Mouse (Mus musculus) frontal cortex, postnatal 10 days (tissue): Measurements from ENCODE around the gene Micu1.

Experiments
- DNase-seq, 2 experiments: peaks; one replicate each; pipeline ENCODE4 v3.0.0; 2022; ENCODE audit warnings: low spot score in 2 of 2, mixed read lengths in 1 of 2

Gene Micu1

DNA sequence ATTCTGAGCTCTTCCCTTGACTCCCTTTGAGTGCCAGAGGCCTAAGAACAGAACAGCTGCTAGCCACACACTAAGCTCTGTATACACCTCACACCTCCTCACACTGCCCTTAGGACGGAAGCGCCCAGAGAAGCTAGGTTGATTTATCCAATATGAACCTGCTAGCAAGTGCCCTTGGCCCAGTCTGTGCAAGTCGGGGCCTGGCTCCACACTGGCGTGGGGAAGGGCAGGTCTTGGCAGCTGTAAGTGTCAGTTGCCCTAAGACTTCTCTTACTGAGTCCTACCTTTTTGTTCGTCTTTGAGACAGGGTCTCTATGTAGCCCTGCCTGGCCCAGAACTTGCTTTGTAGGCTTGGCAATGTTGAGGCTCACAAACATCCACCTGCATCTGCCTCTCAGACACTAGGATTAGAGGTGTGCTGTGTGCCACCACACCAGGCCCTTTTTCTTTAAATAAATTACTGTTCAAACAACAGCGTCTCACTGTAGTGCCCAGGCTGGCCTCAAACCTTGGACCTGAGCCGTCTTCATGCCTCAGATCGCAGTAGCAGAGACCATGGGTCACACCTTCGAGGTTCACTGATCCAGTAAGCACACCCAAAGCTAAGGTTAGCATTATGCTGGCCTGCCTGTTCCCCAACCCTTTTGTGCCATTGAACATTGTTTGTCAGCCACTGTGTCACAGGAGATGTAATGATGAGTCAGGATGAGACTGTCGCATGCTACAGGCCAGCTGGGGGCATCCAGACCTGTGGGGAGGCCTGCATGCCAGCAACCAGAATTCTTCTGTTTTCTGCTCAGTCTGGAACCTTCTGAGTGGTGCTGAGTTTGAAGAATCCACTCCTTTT lies 182.3 kb downstream of the Micu1 start:
- no peak for DNase-seq

DNA sequence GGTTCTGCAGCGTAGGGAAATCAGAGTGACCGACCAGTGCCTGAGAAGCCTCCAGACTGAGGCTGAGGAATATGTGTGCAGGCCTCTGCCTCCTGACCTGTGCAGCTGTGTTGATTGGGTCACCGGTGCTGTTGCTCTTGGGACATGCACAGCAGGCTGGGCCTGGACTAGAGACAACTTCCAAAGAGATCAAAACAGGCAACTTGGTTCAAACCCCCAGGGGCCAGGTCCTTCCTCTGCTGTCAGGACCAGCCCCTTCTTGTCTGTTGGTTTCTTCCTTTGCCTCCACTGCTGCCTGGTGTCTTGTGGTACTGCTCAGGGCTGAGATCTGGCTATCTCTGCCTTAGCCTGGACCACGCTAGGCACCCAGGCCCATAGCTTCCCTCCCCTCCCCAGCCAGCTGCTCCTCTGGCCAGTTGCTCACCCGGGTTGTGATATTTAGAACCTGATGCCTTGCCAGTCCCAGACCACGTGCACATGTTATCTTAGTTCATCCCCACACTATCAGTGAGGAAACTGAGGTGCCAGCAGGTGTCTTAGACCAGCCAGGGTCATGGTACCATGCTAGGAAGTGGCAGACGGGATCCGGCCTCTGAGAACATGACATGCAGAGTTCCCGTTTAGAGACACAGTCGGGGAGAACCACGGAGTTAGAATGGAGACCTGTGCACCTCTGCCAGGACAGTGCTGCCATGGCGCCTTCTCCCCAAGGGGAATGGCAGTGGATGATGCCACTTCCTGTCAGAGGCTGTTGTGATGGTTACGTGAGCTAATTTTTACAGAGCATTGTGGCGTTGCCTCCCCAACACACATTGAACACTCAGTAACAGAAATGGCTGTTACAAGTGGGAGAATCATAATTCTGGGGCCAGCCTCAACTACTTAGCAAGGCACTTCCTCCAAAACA lies 183.2 kb downstream of the Micu1 start:
- DNase-seq: no peak

DNA sequence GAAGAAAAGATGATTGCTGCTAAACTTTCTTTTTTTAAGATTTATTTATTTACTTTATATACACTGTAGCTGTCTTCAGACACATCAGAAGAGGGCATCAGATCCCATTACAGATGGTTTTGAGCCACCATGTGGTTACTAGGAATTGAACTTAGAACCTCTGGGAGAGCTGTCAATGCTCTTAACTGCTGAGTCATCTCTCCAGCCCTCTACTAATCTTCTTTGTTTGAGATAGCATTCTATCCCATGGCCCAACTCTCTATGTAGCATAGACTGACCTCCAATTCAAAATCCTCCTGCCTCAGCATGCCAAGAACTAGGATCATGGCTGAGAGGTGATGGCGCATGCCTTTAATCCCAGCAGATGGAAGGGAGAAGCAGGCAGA lies 183.8 kb downstream of the Micu1 start:
- no peak for DNase-seq

DNA sequence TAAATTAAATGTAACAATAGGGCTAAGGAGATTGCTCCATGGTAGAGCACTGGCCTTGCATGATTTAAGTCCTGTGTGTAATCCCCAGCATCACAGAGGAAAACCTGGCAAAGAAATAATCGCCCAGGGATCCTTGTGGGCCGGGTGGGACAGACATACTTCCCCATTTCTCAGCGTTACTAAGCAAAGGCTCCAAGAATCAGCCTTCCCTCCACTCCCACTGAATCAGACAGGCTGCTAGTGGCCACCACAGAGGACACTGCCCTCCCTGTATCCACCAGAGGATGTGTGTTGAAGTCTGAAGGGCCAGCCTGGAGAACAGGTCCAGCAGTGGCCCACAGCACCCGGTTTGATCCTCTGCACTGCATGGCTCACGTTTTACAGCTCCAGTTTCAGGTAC lies 185.2 kb downstream of the Micu1 start:
- no peak for DNase-seq

DNA sequence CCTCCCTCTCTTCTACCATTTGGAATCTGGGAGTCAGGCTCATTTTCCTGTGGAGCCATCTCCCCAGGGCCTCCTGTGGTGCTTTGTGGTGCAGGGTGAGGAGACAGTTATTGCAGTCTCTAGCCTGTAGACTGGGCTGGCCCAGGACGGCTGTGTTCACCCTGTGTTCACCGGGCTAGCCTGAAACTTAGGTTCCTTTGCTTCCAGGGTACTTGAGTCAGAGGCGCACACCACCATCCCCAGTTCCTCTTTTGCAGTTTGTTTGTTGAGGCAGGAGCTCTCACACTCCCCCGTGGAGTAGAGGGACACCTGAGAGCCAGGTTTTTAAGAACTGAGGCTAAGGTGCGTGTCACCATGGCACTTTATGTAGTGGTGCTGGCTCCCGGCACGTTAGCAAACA lies 187.1 kb downstream of the Micu1 start:
- DNase-seq: no peak

DNA sequence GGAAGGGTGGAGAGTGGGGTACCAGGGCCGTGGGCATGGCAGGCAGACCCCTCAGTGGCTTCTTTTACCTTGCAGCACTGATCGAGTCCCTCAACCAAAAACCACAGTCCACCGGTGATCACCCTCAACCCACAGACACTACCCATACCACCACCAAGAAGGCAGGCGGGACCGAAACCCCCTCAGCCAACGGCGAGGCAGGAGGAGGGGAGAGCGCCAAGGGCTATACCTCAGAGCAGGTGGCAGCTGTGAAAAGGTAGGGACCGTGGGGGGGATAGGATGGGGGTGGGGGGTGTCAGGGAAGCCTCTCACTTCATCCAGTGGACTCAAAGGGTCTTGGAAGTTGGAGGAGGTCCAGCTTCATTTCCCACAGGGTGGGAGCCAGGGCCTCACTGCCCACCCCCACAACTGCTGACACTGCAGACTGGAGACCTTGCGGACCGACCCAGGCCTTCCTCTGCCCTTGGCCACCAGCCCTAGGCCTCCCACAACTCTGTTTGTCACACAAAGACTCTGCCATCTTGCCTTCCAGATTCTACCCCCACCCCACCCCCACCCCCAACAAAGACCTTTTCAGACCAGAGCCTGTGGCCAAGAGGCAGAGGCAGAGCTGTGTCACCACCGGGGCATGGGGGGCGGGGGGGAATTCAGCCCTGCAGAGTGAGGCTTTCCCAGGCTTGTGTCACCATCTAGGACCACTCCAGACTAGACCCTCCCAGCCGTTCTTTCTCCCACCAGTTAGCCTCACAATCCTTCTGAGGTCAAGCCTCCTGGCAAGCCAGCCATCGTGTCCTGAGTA lies 187.9 kb downstream of the Micu1 start:
- no peak for DNase-seq

DNA sequence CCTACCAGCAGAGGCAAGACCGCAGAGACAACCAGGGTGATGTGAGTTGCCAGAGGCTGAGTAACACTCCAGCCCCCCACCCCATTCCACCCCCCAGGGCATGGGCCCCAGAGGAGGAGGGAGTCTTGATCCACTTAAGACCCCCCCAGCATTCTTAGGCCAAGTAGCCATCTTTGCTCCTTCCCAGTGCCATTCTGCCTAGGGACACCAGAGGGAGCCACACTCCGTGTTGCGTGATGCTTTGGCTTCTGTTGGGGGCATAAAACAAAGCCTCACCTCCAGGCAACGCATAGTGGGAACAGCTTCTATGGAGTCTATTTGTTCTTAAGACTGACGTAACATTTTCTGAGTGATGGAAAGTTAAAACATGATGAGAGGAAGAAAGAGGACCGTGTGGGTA lies 190.7 kb downstream of the Micu1 start:
- DNase-seq: peak in 1 of 2 experiments; percentile 72

DNA sequence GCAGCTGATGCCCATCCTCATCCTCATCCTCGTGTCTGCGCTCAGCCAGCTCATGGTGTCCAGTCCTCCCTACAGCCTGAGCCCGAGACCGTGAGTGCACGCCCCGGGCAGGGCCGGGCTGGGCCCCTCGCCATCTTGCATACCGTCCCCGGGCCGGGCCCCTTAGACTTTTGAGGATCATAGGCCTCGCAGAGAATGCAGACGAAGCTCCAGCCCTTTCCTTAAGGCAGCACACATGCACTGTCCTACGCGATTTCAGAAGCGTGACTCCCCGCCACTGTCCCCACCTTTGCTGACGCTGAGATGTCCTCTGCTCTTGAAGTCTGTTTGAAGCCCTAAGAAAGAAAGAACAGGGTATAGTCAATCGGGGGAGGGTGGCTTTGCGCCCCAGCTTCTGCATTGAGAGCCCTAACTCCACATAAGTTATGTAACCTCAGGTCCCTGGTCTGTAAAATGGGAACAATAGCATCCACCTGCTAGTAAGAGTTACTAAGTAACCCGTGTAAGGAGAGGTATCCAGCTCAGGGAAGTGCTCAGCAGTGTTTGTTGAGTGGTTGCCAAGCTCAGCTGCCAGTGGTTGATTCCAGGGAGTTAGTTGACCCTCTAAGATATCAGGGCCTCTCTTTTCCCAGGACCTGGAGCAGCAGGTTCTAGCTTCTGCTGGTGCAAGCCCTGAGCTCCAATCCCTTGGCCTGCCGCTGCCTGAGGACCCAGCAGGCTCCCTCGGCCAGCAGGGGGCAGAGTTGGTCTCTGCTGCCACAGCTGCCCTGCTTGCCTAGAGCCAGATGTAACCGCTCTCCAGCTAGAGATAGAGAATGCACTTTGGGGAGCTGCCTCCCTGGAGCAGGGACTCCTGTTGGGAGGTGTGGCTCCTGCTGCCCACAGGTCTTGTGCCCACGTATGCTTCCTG lies 192.2 kb downstream of the Micu1 start:
- DNase-seq: peak in 1 of 2 experiments; percentile 76

DNA sequence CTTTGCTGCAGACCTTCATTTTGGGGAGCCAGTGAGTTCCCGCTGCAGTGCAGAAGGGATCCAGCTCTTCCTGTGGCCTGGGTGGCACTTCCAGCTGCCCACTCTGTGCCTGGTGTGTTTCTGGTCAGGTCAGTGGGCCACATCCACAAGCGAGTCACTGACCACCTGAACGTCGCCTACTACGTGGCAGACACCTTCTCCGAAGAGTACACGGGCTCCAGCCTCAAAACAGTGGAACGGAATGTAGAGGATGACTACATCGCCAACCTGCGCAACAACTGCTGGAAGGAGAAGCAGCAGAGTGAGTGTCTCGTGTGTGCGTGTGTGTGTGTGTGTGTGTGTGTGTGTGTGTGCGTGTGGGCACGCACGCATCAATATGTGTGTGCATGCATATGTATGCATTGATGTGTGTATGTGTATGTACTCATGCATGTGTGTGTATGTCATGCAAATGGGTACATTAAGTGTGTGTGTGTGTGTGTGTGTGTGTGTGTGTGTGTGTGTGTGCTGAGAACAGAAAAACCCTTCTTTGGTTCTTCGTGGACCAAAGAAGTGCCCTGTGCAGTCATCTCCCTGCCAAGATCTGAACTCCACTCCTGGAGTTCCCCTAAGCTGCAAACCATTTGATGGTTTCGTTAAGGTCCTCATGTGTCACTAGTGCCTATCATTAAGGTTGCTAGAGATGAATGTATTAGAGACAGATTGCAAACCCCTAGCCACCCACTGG lies 193.3 kb downstream of the Micu1 start:
- DNase-seq: no peak

DNA sequence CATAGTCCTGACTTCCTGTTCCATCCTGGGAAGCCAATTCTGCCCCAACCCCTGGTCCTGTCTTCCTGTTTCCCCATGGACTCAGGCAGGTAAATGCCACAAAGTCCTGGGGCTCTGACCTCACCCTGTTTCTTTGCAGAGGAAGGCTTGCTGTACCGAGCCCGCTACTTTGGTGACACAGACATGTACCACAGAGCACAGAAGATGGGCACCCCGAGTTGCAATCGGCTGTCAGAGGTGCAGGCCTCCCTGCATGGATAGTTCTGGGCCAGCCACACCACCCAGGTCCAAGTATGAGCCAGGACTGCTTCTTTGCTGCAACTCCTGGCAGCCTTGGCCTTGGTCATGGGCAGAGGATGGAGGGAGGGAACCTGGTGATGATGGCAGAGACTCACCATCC lies 193.9 kb downstream of the Micu1 start:
- no peak for DNase-seq

DNA sequence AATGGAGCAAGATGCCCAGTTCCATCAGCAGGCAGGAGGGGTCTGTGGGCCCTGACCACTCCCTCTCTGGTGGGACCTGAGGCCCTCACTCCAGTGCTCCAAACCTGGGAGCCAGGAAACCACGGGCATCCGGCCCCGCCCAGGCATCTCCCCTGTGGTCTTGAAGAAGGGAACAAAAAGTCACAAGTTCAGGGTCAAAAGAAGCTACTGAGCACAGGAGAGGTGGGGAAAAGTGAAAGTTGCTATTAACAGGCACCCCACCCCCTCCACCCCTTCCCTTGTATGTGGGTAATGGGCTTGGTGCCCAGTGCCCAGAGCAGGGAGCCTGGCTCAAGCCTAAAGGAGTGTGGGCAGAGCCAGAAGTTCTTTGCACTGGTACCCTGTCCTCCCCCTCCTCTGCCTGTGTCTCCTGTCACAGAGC lies 194.6 kb downstream of the Micu1 start:
- DNase-seq: no peak

DNA sequence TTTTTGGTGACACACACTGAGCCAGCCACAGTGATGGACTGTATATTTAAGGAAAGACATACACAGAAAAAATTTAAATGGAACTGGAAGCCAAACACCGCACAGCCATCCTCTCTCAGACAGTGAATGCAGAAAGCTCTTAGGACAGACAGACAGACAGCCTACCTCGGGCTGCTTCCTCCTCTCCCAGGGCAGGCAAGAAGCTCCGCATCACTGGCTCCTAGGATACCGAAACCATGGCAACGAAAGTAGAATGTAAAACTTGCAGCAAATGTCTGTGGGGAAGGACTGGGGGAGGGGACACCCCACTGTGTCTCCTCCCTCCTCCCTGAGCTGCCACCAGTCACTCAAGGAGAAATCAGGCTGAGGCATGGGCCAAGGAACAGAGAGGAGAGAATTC lies 195.2 kb downstream of the Micu1 start:
- DNase-seq: peak; percentile 81 to 90

DNA sequence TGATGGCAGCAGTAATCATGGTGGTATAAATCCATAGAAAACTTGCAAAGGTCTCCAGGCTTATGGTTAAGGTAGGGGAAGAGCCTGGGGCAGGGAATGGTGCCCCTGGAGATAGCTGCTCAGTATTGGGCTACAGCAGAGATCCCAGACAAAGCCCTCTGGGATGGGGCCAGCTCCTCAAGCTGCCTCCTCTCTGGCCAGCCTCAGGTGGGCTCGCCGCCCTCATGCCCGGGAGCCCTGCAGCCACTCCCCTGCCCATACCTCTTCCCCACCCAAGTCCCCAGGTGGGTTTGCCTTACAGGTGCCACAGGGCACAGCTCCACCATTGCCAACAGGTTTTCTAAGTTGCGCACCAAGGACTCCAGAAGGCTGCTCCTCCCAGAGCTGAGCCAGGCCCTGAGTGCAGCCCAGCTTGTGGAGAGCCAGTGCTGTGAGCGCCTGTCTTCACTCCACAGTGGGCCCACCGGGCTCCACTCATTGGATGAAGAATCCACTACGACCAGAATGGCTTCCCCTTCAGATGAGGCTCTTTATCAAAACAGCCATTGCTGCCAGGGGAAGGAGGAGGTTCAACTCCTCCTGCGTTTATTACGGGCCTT lies 196.0 kb downstream of the Micu1 start:
- no peak for DNase-seq

DNA sequence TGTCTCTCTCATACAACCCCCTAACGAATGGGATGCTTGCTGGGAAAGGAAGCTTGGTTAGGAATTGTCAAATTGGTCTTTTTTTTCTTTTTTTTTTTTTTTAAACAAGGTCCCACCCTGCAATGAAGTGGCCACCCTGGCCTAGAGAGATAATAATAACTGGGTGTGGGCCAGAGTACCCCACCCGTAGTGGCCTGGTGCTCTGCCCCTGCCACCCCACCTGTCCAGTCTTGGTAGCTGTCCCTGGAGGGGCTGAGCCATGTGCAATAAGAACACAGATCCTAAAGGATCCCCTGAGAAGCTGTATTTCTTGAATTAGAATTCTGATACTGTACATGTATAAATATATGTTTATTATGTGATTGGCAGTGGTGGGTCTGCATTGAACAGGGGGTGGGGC lies 196.7 kb downstream of the Micu1 start:
- DNase-seq: no peak

DNA sequence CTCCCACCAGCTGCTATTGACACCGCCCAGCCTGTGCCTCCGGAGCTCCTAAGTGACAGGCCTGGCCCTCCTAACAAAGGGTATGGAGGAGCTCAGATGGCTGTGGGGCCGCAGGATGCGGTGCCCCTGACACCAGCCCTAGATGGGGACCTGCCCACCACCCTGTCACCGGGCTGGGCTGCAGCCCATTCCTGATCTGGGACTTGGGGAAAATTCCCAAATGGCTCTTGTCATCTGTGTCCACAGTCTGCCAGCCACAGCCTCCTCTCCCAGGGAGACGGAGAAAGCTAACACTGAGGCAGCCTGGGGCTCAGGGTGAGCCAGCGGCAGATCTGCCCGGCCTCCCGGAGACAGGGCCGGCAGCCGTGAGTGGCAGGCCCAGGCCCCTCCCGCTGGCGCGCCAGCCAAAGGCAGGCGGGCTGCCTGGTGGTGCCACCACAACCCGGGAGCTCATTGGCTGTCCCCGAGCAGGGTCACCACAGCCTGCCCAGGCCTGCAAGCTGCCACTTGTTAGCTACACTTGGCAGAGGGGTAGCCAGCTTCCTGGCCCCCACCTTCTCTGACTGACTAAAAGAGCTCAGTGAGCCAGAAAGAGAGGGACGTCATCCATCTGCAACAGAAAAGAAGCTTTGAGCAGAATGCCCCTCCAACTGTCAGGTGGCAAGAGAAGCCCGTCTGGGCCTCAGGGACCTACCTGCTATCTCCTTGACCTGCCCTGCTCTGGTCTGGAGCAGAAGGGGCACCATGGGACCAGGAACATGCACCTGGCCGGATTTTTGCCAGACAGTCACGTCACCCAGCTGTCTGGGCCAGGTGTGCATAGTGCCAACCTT lies 197.3 kb downstream of the Micu1 start:
- peak; percentile 92 to 95 for DNase-seq

DNA sequence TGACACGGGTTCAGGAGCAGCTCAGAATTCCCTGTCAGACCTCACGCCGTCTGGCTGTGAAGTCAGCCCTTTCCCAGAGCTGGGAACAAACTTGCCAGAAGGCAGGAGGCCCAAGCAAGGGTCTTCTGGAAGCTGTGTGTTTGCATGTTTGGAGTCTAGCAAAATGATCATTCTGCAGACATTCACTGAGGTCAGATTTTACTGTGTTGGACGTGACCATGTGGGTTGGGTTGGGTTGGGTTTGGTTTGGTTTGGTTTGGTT lies 197.8 kb downstream of the Micu1 start:
- DNase-seq: no peak

DNA sequence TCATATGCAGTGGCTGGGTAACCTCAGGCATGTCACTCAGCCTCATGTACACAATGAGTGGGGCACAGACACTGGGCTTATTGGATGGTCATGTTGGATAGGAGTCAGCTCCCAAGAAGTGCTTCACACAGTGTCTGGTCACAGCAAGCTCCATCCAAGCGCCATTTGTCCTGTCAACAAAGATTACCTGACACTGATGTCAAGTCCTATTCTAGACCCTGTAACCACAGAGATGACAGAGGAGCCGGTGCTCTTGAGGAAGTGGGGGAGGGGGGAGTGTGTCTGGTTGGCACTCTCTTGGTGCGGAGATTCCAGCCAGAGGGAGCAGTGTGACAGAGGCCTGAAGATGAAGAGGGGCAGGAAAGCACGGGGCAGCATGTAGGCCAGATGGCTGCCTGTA lies 198.7 kb downstream of the Micu1 start:
- DNase-seq: no peak

DNA sequence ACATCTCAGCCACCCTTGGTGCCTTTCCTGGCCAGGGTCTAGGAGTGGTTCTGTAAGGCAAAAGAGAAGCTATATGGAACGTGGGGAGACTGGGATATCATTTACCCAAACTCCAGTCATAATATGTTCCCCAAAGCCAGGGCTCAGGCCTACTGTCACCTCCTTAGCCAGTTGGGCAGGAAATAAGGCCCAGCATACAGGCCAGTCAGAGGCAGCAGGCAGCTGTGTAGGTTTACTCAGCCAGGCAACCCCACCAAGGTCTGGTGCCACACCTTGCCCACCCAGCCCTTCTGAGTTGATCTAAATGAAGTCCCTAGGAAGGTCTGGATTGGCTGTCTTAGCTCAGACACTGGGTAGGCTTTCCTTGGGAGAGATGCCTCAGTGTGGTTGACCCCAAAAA lies 199.2 kb downstream of the Micu1 start:
- DNase-seq: no peak

DNA sequence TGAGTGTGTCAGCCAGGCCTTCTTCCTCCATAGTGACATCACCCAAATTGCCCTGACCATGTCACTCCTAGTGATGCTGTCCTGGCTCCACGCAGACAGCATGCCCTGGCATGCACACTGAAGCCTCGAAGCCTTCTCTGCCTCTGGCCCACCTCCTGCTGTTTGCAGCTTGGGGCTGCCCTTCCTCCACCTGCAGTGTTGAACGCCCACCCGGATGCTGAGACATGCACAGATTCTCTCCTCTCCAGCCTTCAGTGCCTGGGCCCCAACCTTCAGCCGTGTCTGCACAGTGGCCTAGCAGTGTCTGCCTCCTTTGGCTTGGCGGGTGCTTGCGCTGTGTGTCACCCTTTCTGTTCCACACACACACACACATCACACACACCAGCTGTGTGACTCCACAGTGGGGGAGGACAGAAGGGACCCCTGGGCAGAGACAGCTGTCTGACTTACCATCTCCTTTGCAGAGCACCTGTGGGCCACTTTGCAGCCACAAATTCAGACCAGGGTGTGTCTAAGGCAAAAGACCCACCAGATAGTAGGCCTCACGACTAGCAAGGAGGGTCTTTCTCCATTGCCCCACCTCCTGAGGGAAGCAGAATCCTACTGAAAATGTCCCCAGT lies 199.8 kb downstream of the Micu1 start:
- no peak for DNase-seq
